Comparison of ENCODE assay signal across 8 mouse cellular contexts in the genomic region with DNA sequence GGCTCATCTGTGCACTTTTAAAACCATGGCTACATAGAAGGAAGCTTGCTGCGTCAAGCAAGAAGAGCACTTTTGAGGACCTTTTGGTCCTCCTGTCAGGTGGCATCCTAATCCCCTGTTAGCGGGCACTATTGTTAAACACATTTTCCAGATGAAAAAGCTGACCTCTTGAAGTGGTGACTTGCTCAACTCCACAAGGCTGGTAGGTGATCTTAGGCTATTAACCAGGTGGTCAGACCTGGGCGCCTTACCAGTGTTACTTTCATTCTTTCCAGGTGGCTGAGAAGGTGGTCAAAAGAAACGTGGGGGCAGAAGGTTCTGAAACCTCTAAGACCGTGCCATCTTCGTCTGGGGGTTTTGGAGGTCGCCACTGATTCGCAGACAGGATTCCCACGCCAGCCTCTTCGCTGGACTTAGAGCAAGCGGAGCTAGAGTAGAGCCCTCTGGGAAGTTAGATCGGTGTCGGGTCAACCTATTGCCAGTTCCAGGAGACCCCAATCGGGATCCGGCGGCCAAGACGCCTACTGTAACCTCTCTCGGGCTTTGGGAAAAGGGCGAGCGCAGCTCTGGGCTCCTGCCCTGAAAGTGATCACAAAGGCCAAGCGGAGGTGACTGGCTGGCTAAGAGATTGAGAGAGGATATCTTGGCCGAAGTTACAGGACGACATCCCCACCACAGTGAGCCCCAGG. TPM values are rescaled to one million over a fixed set of nuclear protein-coding genes. Genes with fewer than 3 reads are reported as not detected.
DNase-seq lines count a peak whose midpoint lies in the region; ATAC-seq and TF ChIP-seq lines count a peak whose summit lies in the region.

No protein-coding gene starts in this region.

- peak overlapping the region; percentile 98 for H3K4me2 ChIP-seq in heart, embryonic 11.5 days
- H3K4me2 ChIP-seq in forebrain, embryonic 11.5 days (ENCODE audit: low read depth, low read length, severe bottlenecking): peak overlapping the region; percentile 87
- peak overlapping the region; percentile 76 for H3K4me2 ChIP-seq in liver, embryonic 14.5 days (ENCODE audit: low read depth)

- peak overlapping the region; percentile 76 for H3K4me3 ChIP-seq in heart, embryonic 11.5 days (ENCODE audit: low read depth, low read length)
- peak overlapping the region; percentile 57 for H3K4me3 ChIP-seq in forebrain, embryonic 11.5 days (ENCODE audit: low read depth, low read length)
- peak overlapping the region; percentile 61 to 66 for H3K4me3 ChIP-seq in liver, embryonic 14.5 days (ENCODE audit: insufficient read depth in 1 of 2, low read depth in 2 of 2, low read length in 2 of 2)

- WGBS in heart, embryonic 11.5 days (ENCODE audit: insufficient replicate concordance): 4% methylated on average over 23 of the region's 23 CpGs
- 4% methylated on average over 23 of the region's 23 CpGs for WGBS in forebrain, embryonic 11.5 days
- WGBS in liver, embryonic 14.5 days (ENCODE audit: insufficient replicate concordance): 10% methylated on average over 23 of the region's 23 CpGs

- no peaks in the 10 kb centered on the region for H3K27me3 ChIP-seq in heart, embryonic 11.5 days (ENCODE audit: control insufficient read depth, insufficient read depth, low read length)
- H3K27me3 ChIP-seq in forebrain, embryonic 11.5 days (ENCODE audit: control insufficient read depth, insufficient read depth, low read length): no peaks in the 10 kb centered on the region
- H3K27me3 ChIP-seq in liver, embryonic 14.5 days (ENCODE audit: control insufficient read depth, insufficient read depth, low read length): no peaks in the 10 kb centered on the region

- ATAC-seq in heart, embryonic 11.5 days (replicated peaks; ENCODE audit: insufficient number of reproducible peaks, low FRiP score, low TSS enrichment): no peak
- no peak for ATAC-seq in forebrain, embryonic 11.5 days (replicated peaks; ENCODE audit: low FRiP score)
- no peak; the same call in 1 of the 2 replicates for ATAC-seq in liver, embryonic 14.5 days (ENCODE audit: insufficient read depth)

- no peak for TF ChIP-seq CTCF in liver, embryonic 14.5 days (IDR thresholded peaks at IDR 0.05; ENCODE audit: low read depth)

- peak overlapping the region; percentile 89 for H3K27ac ChIP-seq in heart, embryonic 11.5 days (ENCODE audit: low read depth, low read length)
- H3K27ac ChIP-seq in forebrain, embryonic 11.5 days (ENCODE audit: low read depth, low read length): peak overlapping the region; percentile 14; the same call in 1 of the 2 replicates
- no peak overlapping the region for H3K27ac ChIP-seq in liver, embryonic 14.5 days

- H3K9me3 ChIP-seq in heart, embryonic 11.5 days (replicated peaks; ENCODE audit: control insufficient read depth, low read length): no peaks in the 10 kb centered on the region
- H3K9me3 ChIP-seq in forebrain, embryonic 11.5 days (ENCODE audit: control insufficient read depth, low read length): no peaks in the 10 kb centered on the region
- H3K9me3 ChIP-seq in liver, embryonic 14.5 days (ENCODE audit: control insufficient read depth, low read length): no peaks in the 10 kb centered on the region

- H3K9ac ChIP-seq in heart, embryonic 11.5 days (ENCODE audit: low read depth, low read length): peak overlapping the region; percentile 89
- H3K9ac ChIP-seq in forebrain, embryonic 11.5 days (ENCODE audit: low read length): peak overlapping the region; percentile 57
- peak overlapping the region; percentile 70 for H3K9ac ChIP-seq in liver, embryonic 14.5 days (replicated peaks)

- peaks cover 27% of the 10 kb centered on the region for H3K4me1 ChIP-seq in heart, embryonic 11.5 days (ENCODE audit: control insufficient read depth, insufficient read depth, low read length)
- H3K4me1 ChIP-seq in forebrain, embryonic 11.5 days (replicated peaks; ENCODE audit: control insufficient read depth, insufficient read depth, low read length): peaks cover 4% of the 10 kb centered on the region
- H3K4me1 ChIP-seq in liver, embryonic 14.5 days (replicated peaks; ENCODE audit: control insufficient read depth in 2 of 2, insufficient read depth in 2 of 2, low read length in 1 of 2): peaks cover 6 to 11% of the 10 kb centered on the region in 2 experiments; a peak in 3 of 4 replicates

- H3K36me3 ChIP-seq in heart, embryonic 11.5 days (ENCODE audit: control insufficient read depth, insufficient read depth, low read length): no peaks in the 10 kb centered on the region; the same call in 1 of the 2 replicates
- H3K36me3 ChIP-seq in forebrain, embryonic 11.5 days (ENCODE audit: control insufficient read depth, insufficient read depth, low read length): no peaks in the 10 kb centered on the region
- H3K36me3 ChIP-seq in liver, embryonic 14.5 days (replicated peaks; ENCODE audit: control insufficient read depth, insufficient read depth, low read depth): no peaks in the 10 kb centered on the region

- TF ChIP-seq EP300 in liver, embryonic 14.5 days (IDR thresholded peaks at IDR 0.05; ENCODE audit: low read depth): no peak

- DNase-seq in heart, adult 11 months: no peak
- DNase-seq in A20 (ENCODE audit: low read depth, low spot score): peak; percentile 35
- DNase-seq in forebrain, embryonic 11.5 days (ENCODE audit: low spot score): no peak
- DNase-seq in liver, embryonic 14.5 days (ENCODE audit: low read depth in 3 of 3, low spot score in 3 of 3): no peak
- no peak for DNase-seq in cerebellum, adult 11-12 months
- DNase-seq in yolk sac, embryonic 10.5 days (ENCODE audit: low spot score): no peak
- no peak for DNase-seq in gastrocnemius, postnatal 25 days

RNA-seq across cellular contexts. Expression of a gene that starts 0.7 kb away (rescaled TPM):
- 29.5 and 31.1 TPM in 2 replicates for polyA plus RNA-seq in heart, embryonic 11.5 days (2014; fragmentation: Nextera tagmentation; extraction: Ambion mirVana)
- 15.6 and 16.3 TPM in 2 replicates for polyA plus RNA-seq in forebrain, embryonic 11.5 days (2014; fragmentation: Nextera tagmentation; extraction: Ambion mirVana)
- 7.2 and 8.5 TPM in 2 replicates for polyA plus RNA-seq in liver, embryonic 14.5 days (2012; rRNA removed)
- polyA plus RNA-seq in liver, embryonic 14.5 days (2014; fragmentation: Nextera tagmentation; extraction: Ambion mirVana): 20.4 and 21.7 TPM in 2 replicates
- 1 to 10 TPM; 8.4 to 9.3 TPM for total RNA-seq in gastrocnemius, postnatal 25 days (2021)

RNA-seq across cellular contexts. Expression of a gene that starts 19.0 kb away (rescaled TPM):
- polyA plus RNA-seq in heart, embryonic 11.5 days (2014; fragmentation: Nextera tagmentation; extraction: Ambion mirVana): 13.9 and 14.4 TPM in 2 replicates
- polyA plus RNA-seq in forebrain, embryonic 11.5 days (2014; fragmentation: Nextera tagmentation; extraction: Ambion mirVana): 8.7 and 9.7 TPM in 2 replicates
- polyA plus RNA-seq in liver, embryonic 14.5 days (2012; rRNA removed): 7.6 and 8.6 TPM in 2 replicates
- polyA plus RNA-seq in liver, embryonic 14.5 days (2014; fragmentation: Nextera tagmentation; extraction: Ambion mirVana): 1.6 and 2.4 TPM in 2 replicates
- 10 to 100 TPM in 1 of 2 experiments, 1 to 10 TPM in 1; 6.8 to 11.8 TPM for total RNA-seq in gastrocnemius, postnatal 25 days (2021)

RNA-seq across cellular contexts. Expression of a gene that starts 35.6 kb away (rescaled TPM):
- polyA plus RNA-seq in heart, embryonic 11.5 days (2014; fragmentation: Nextera tagmentation; extraction: Ambion mirVana): 11.6 and 13.5 TPM in 2 replicates
- 22.4 and 23.1 TPM in 2 replicates for polyA plus RNA-seq in forebrain, embryonic 11.5 days (2014; fragmentation: Nextera tagmentation; extraction: Ambion mirVana)
- polyA plus RNA-seq in liver, embryonic 14.5 days (2012; rRNA removed): 6.8 and 8.5 TPM in 2 replicates
- polyA plus RNA-seq in liver, embryonic 14.5 days (2014; fragmentation: Nextera tagmentation; extraction: Ambion mirVana): 3.9 and 4.2 TPM in 2 replicates
- total RNA-seq in gastrocnemius, postnatal 25 days (2021): 10 to 100 TPM; 10.3 to 12.0 TPM

RNA-seq across cellular contexts. Expression of a gene that starts 37.9 kb away (rescaled TPM):
- polyA plus RNA-seq in heart, embryonic 11.5 days (2014; fragmentation: Nextera tagmentation; extraction: Ambion mirVana): 14.6 and 16.3 TPM in 2 replicates
- polyA plus RNA-seq in forebrain, embryonic 11.5 days (2014; fragmentation: Nextera tagmentation; extraction: Ambion mirVana): 29.0 and 30.7 TPM in 2 replicates
- polyA plus RNA-seq in liver, embryonic 14.5 days (2012; rRNA removed): 8.1 and 8.6 TPM in 2 replicates
- polyA plus RNA-seq in liver, embryonic 14.5 days (2014; fragmentation: Nextera tagmentation; extraction: Ambion mirVana): 9.1 and 11.6 TPM in 2 replicates
- total RNA-seq in gastrocnemius, postnatal 25 days (2021): 10 to 100 TPM; 10.4 to 12.2 TPM

RNA-seq across cellular contexts. Expression of a gene that starts 42.0 kb away (rescaled TPM):
- 17.7 and 18.7 TPM in 2 replicates for polyA plus RNA-seq in heart, embryonic 11.5 days (2014; fragmentation: Nextera tagmentation; extraction: Ambion mirVana)
- 52.9 and 63.1 TPM in 2 replicates for polyA plus RNA-seq in forebrain, embryonic 11.5 days (2014; fragmentation: Nextera tagmentation; extraction: Ambion mirVana)
- 1.5 and 1.6 TPM in 2 replicates for polyA plus RNA-seq in liver, embryonic 14.5 days (2012; rRNA removed)
- 1.4 TPM in 2 replicates for polyA plus RNA-seq in liver, embryonic 14.5 days (2014; fragmentation: Nextera tagmentation; extraction: Ambion mirVana)
- total RNA-seq in gastrocnemius, postnatal 25 days (2021): 1 to 10 TPM; 1.2 to 1.8 TPM
